In genomic region chr7:4822162-4822907, GRCm38 (mm10) we compare ENCODE assay signal across 22 mouse cellular contexts. TPM values are rescaled to one million over a fixed set of nuclear protein-coding genes. Genes with fewer than 3 reads are reported as not detected.
A peak's percentile ranks its signal among the peaks of the same experiment; 100 is the strongest.
DNase-seq lines count a peak whose midpoint lies in the region; ATAC-seq and TF ChIP-seq lines count a peak whose summit lies in the region.
"Had no signal": no experiment of that assay in that cellular context is flagged by ENCODE, and none has a peak within 500 bp of the region (broad histone marks: within the 10 kb centered on the region; RNA-seq: fewer than 3 reads in every experiment).

No protein-coding gene starts in this region.

- H3K9ac ChIP-seq in hindbrain, postnatal 0 days (replicated peaks; ENCODE audit: low read length), result no peak overlapping the region
- H3K9ac ChIP-seq in hindbrain, embryonic 12.5 days, result no peak overlapping the region
- no peak overlapping the region for H3K9ac ChIP-seq in midbrain, postnatal 0 days (replicated peaks; ENCODE audit: low read length, poor library complexity, severe bottlenecking)
- H3K9ac ChIP-seq: embryonic facial prominence, embryonic 15.5 days; hindbrain, embryonic 15.5 days; limb, embryonic 15.5 days; neural tube, embryonic 13.5 days had no signal

- H3K4me3 ChIP-seq in hindbrain, postnatal 0 days (ENCODE audit: low read length), result no peak overlapping the region
- no peak overlapping the region for H3K4me3 ChIP-seq in hindbrain, embryonic 12.5 days
- H3K4me3 ChIP-seq in midbrain, postnatal 0 days (ENCODE audit: low read depth, low read length), result no peak overlapping the region
- H3K4me3 ChIP-seq: embryonic facial prominence, embryonic 15.5 days; hindbrain, embryonic 15.5 days; limb, embryonic 15.5 days; neural tube, embryonic 13.5 days had no signal

- 73% methylated on average over 6 of the region's 6 CpGs for WGBS in hindbrain, postnatal 0 days
- WGBS in hindbrain, embryonic 12.5 days, result 75% methylated on average over 6 of the region's 6 CpGs
- WGBS in midbrain, postnatal 0 days, result 69% methylated on average over 6 of the region's 6 CpGs

- no peak for DNase-seq in hindbrain, postnatal 0 days (ENCODE audit: low spot score)
- DNase-seq in ES-CJ7 (ENCODE audit: low read depth, low spot score), result peak; percentile 72
- peak; percentile 46 for DNase-seq in kidney, adult 11 months
- peak; percentile 43 for DNase-seq in kidney, postnatal 14 days
- DNase-seq in midbrain, postnatal 0 days (ENCODE audit: low spot score), result no peak
- no peak for DNase-seq in left cerebral cortex, adult 11 months (ENCODE audit: low spot score)
- DNase-seq: cerebellum, adult 11 months; cerebellum, postnatal 36 days; gastrocnemius, postnatal 36 days; retina, postnatal 1 day; thymus, postnatal 4 days had no signal

- H3K4me1 ChIP-seq in hindbrain, postnatal 0 days (ENCODE audit: insufficient read depth, low read length), result no peaks in the 10 kb centered on the region
- no peaks in the 10 kb centered on the region for H3K4me1 ChIP-seq in hindbrain, embryonic 12.5 days
- no peaks in the 10 kb centered on the region for H3K4me1 ChIP-seq in midbrain, postnatal 0 days (ENCODE audit: insufficient read depth, low read length)
- H3K4me1 ChIP-seq: embryonic facial prominence, embryonic 15.5 days; hindbrain, embryonic 15.5 days; limb, embryonic 15.5 days; neural tube, embryonic 13.5 days had no signal

- peak overlapping the region; percentile 69 for H3K27ac ChIP-seq in hindbrain, postnatal 0 days
- no peak overlapping the region for H3K27ac ChIP-seq in hindbrain, embryonic 12.5 days
- no peak overlapping the region for H3K27ac ChIP-seq in midbrain, postnatal 0 days (ENCODE audit: low read depth, low read length)
- H3K27ac ChIP-seq: embryonic facial prominence, embryonic 15.5 days; limb, embryonic 15.5 days; neural tube, embryonic 13.5 days had no signal

- ATAC-seq in hindbrain, postnatal 0 days, result no peak; the same call in 1 of the 2 replicates
- ATAC-seq in hindbrain, embryonic 12.5 days (ENCODE audit: low FRiP score), result no peak
- ATAC-seq in midbrain, postnatal 0 days (ENCODE audit: low FRiP score), result no peak
- ATAC-seq: forebrain, embryonic 16.5 days had no signal

- H3K27me3 ChIP-seq in hindbrain, postnatal 0 days (ENCODE audit: insufficient read depth, low read length), result no peaks in the 10 kb centered on the region
- no peaks in the 10 kb centered on the region for H3K27me3 ChIP-seq in hindbrain, embryonic 12.5 days
- no peaks in the 10 kb centered on the region for H3K27me3 ChIP-seq in midbrain, postnatal 0 days (ENCODE audit: insufficient read depth, low read length)
- H3K27me3 ChIP-seq: embryonic facial prominence, embryonic 15.5 days; hindbrain, embryonic 15.5 days; neural tube, embryonic 13.5 days had no signal

- H3K36me3 ChIP-seq in hindbrain, postnatal 0 days (ENCODE audit: insufficient read depth, low read length), result no peaks in the 10 kb centered on the region
- H3K36me3 ChIP-seq in hindbrain, embryonic 12.5 days, result no peaks in the 10 kb centered on the region
- H3K36me3 ChIP-seq in midbrain, postnatal 0 days (ENCODE audit: insufficient read depth, low read length), result peaks cover 22% of the 10 kb centered on the region
- H3K36me3 ChIP-seq: embryonic facial prominence, embryonic 15.5 days; limb, embryonic 15.5 days had no signal

- no peak overlapping the region for H3K4me2 ChIP-seq in hindbrain, postnatal 0 days (ENCODE audit: low read depth, low read length)
- no peak overlapping the region for H3K4me2 ChIP-seq in hindbrain, embryonic 12.5 days (replicated peaks)
- H3K4me2 ChIP-seq in midbrain, postnatal 0 days (ENCODE audit: low read depth, low read length, poor library complexity, severe bottlenecking), result no peak overlapping the region
- H3K4me2 ChIP-seq: embryonic facial prominence, embryonic 15.5 days; hindbrain, embryonic 15.5 days; limb, embryonic 15.5 days; neural tube, embryonic 13.5 days had no signal

- no peak for TF ChIP-seq CTCF in hindbrain, postnatal 0 days (IDR thresholded peaks at IDR 0.05; ENCODE audit: low read depth)
- no peak for TF ChIP-seq CTCF in midbrain, postnatal 0 days (IDR thresholded peaks at IDR 0.05)

- no peaks in the 10 kb centered on the region for H3K9me3 ChIP-seq in hindbrain, postnatal 0 days (ENCODE audit: low read length)
- H3K9me3 ChIP-seq in hindbrain, embryonic 12.5 days (replicated peaks), result no peaks in the 10 kb centered on the region
- no peaks in the 10 kb centered on the region for H3K9me3 ChIP-seq in midbrain, postnatal 0 days (ENCODE audit: low read length)
- H3K9me3 ChIP-seq: embryonic facial prominence, embryonic 15.5 days; hindbrain, embryonic 15.5 days; limb, embryonic 15.5 days; neural tube, embryonic 13.5 days had no signal

RNA-seq across cellular contexts. Expression of gene Ube2s, which starts 9.9 kb away (rescaled TPM):
- 264 and 324 TPM in 2 replicates for total RNA-seq in hindbrain, postnatal 0 days (2014; rRNA removed)
- 223 and 233 TPM in 2 replicates for polyA plus RNA-seq in hindbrain, postnatal 0 days (2015; fragmentation: Nextera tagmentation; extraction: Ambion mirVana)
- 331 and 348 TPM in 2 replicates for polyA plus RNA-seq in hindbrain, embryonic 12.5 days (2016; fragmentation: Nextera tagmentation; extraction: Ambion mirVana)
- total RNA-seq in midbrain, postnatal 0 days (2014; rRNA removed), result 264 and 276 TPM in 2 replicates
- 207 and 210 TPM in 2 replicates for polyA plus RNA-seq in midbrain, postnatal 0 days (2015; fragmentation: Nextera tagmentation; extraction: Ambion mirVana)

RNA-seq across cellular contexts. Expression of gene Shisa7, which starts 22.2 kb away (rescaled TPM):
- 46.3 and 49.3 TPM in 2 replicates for total RNA-seq in hindbrain, postnatal 0 days (2014; rRNA removed)
- 5.7 and 6.9 TPM in 2 replicates for polyA plus RNA-seq in hindbrain, postnatal 0 days (2015; fragmentation: Nextera tagmentation; extraction: Ambion mirVana)
- polyA plus RNA-seq in hindbrain, embryonic 12.5 days (2016; fragmentation: Nextera tagmentation; extraction: Ambion mirVana), result 5.3 and 6.7 TPM in 2 replicates
- 51.4 and 68.5 TPM in 2 replicates for total RNA-seq in midbrain, postnatal 0 days (2014; rRNA removed)
- 9.3 and 10.1 TPM in 2 replicates for polyA plus RNA-seq in midbrain, postnatal 0 days (2015; fragmentation: Nextera tagmentation; extraction: Ambion mirVana)
- total RNA-seq: gastrocnemius, postnatal 36 days had no signal
- polyA plus RNA-seq: C2C12 had no signal

RNA-seq across cellular contexts. Expression of gene Rpl28, which starts 29.7 kb away (rescaled TPM):
- 145 and 147 TPM in 2 replicates for total RNA-seq in hindbrain, postnatal 0 days (2014; rRNA removed)
- 304 and 315 TPM in 2 replicates for polyA plus RNA-seq in hindbrain, postnatal 0 days (2015; fragmentation: Nextera tagmentation; extraction: Ambion mirVana)
- polyA plus RNA-seq in hindbrain, embryonic 12.5 days (2016; fragmentation: Nextera tagmentation; extraction: Ambion mirVana), result 290 and 306 TPM in 2 replicates
- 131 and 177 TPM in 2 replicates for total RNA-seq in midbrain, postnatal 0 days (2014; rRNA removed)
- 289 TPM in 2 replicates for polyA plus RNA-seq in midbrain, postnatal 0 days (2015; fragmentation: Nextera tagmentation; extraction: Ambion mirVana)

RNA-seq across cellular contexts. Expression of gene Tmem238, which starts 32.9 kb away (rescaled TPM):
- 13.7 and 13.9 TPM in 2 replicates for total RNA-seq in hindbrain, postnatal 0 days (2014; rRNA removed)
- polyA plus RNA-seq in hindbrain, postnatal 0 days (2015; fragmentation: Nextera tagmentation; extraction: Ambion mirVana), result 16.8 and 18.2 TPM in 2 replicates
- 2.9 and 4.0 TPM in 2 replicates for polyA plus RNA-seq in hindbrain, embryonic 12.5 days (2016; fragmentation: Nextera tagmentation; extraction: Ambion mirVana)
- 14.6 and 16.6 TPM in 2 replicates for total RNA-seq in midbrain, postnatal 0 days (2014; rRNA removed)
- 16.0 and 18.2 TPM in 2 replicates for polyA plus RNA-seq in midbrain, postnatal 0 days (2015; fragmentation: Nextera tagmentation; extraction: Ambion mirVana)

RNA-seq across cellular contexts. Expression of gene Tmem190, which starts 39.6 kb away (rescaled TPM):
- not detected in 2 replicates for total RNA-seq in hindbrain, postnatal 0 days (2014; rRNA removed)
- polyA plus RNA-seq in hindbrain, postnatal 0 days (2015; fragmentation: Nextera tagmentation; extraction: Ambion mirVana), result 0.53 TPM in 1 of 2 replicates, not detected in the other
- polyA plus RNA-seq in hindbrain, embryonic 12.5 days (2016; fragmentation: Nextera tagmentation; extraction: Ambion mirVana), result not detected in 2 replicates
- not detected in 2 replicates for total RNA-seq in midbrain, postnatal 0 days (2014; rRNA removed)
- 0.39 and 0.48 TPM in 2 replicates for polyA plus RNA-seq in midbrain, postnatal 0 days (2015; fragmentation: Nextera tagmentation; extraction: Ambion mirVana)
- total RNA-seq: gastrocnemius, postnatal 36 days; megakaryocyte progenitor cell, adult 5-6 weeks had no signal
- polyA plus RNA-seq: forebrain, embryonic 16.5 days; heart, embryonic 16.5 days; hindbrain, embryonic 15.5 days; large intestine, adult 2 months; neural tube, embryonic 13.5 days; spleen, adult 2 months had no signal

Comparison
In these comparisons a context has a peak if more than half of its experiments do, and no peak if none do; other contexts are left out.
1. DNase-seq: peak in ES-CJ7 (single experiment), kidney, adult 11 months (single experiment) and kidney, postnatal 14 days (single experiment); none in hindbrain, postnatal 0 days (single experiment), midbrain, postnatal 0 days (single experiment) and left cerebral cortex, adult 11 months (single experiment).